Mouse (Mus musculus): Measurements from ENCODE around the gene Ccdc8. TPM values are rescaled to one million over a fixed set of nuclear protein-coding genes. Genes with fewer than 3 reads are reported as not detected.

The Ccdc8 gene
- total RNA-seq (2023) = 0.12 TPM in 1 of 4 replicates, not detected in the others

GRCm38 (mm10) chr7:16992451-16992807 is at the start of gene Ccdc8:
Gene Ccdc8, plus strand, starts transcription at chr7:16992708.

GRCm38 (mm10) chr7:16944061-16944807 is 48.3 kb upstream of the Ccdc8 start, which contains the start of gene Pnmal2:
Gene Pnmal2, plus strand, starts transcription at chr7:16944682.

GRCm38 (mm10) chr7:16959539-16960187 is 32.8 kb upstream of the Ccdc8 start, which contains the start of gene Pnmal1:
Gene Pnmal1, plus strand, starts transcription at chr7:16959679.

GRCm38 (mm10) chr7:16982859-16983568 is 9.5 kb upstream of the Ccdc8 start, which contains the start of gene Gm42372:
Gene Gm42372, plus strand, starts transcription at chr7:16983086.

GRCm38 (mm10) chr7:17027588-17028343 is 35.3 kb downstream of the Ccdc8 start, which contains the start of gene Ppp5c:
Gene Ppp5c, minus strand, starts transcription at chr7:17027924.

Other genes starting within 250 kb of the Ccdc8 start
- 159 to 185 TPM (median 165 TPM) in 4 replicates for gene Slc1a5, start 211.4 kb upstream of the Ccdc8 start, total RNA-seq (2023)
- 105 to 132 TPM (median 127 TPM) in 4 replicates for gene Strn4, start 176.8 kb upstream of the Ccdc8 start, total RNA-seq (2023)
- 23.4 to 27.1 TPM (median 24.3 TPM) in 4 replicates for gene Fkrp, start 176.0 kb upstream of the Ccdc8 start, total RNA-seq (2023)
- 235 to 252 TPM (median 245 TPM) in 4 replicates for gene Prkd2, start 149.8 kb upstream of the Ccdc8 start, total RNA-seq (2023)
- 0.18 to 0.31 TPM in 2 of 4 replicates, not detected in the others for gene Dact3, start 117.4 kb upstream of the Ccdc8 start, total RNA-seq (2023)
- not detected in 4 replicates for gene Gng8, start 100.9 kb upstream of the Ccdc8 start, total RNA-seq (2023)
- 0.35 TPM in 1 of 4 replicates, not detected in the others for gene Ptgir, start 86.2 kb upstream of the Ccdc8 start, total RNA-seq (2023)
- gene Calm3, start 68.6 kb upstream of the Ccdc8 start, total RNA-seq (2023) = 109 to 120 TPM (median 113 TPM) in 4 replicates
- gene Pnmal2, start 48.0 kb upstream of the Ccdc8 start, total RNA-seq (2023) = not detected in 4 replicates
- not detected in 4 replicates for gene Pnmal1, start 33.0 kb upstream of the Ccdc8 start, total RNA-seq (2023)
- gene Gm42372, start 9.6 kb upstream of the Ccdc8 start, total RNA-seq (2023) = 0.22 to 0.69 TPM (median 0.47 TPM) in 4 replicates
- gene Ppp5c, start 35.2 kb downstream of the Ccdc8 start, total RNA-seq (2023) = 151 to 175 TPM (median 166 TPM) in 4 replicates
- gene Hif3a, start 69.7 kb downstream of the Ccdc8 start, total RNA-seq (2023) = 1.2 to 4.7 TPM (median 2.5 TPM) in 4 replicates
- gene Psg16, start 81.3 kb downstream of the Ccdc8 start, total RNA-seq (2023) = 0.24 to 0.31 TPM in 2 of 4 replicates, not detected in the others
- not detected in 4 replicates for gene Ceacam3, start 157.6 kb downstream of the Ccdc8 start, total RNA-seq (2023)
- not detected in 4 replicates for gene Psg29, start 210.8 kb downstream of the Ccdc8 start, total RNA-seq (2023)

All from B cell, adult 62 days (primary cell).